Mouse (Mus musculus): ENCODE results near the gene Phyh. TPM values are rescaled to one million over a fixed set of nuclear protein-coding genes. Genes with fewer than 3 reads are reported as not detected.
"Not testable (repeated sequence)": the region's sequence is repeated elsewhere in the genome, so short reads cannot be mapped to it uniquely, and the experiment has no call there.

Gene Phyh
- total RNA-seq, 2 experiments from 2014 or later: 13.2 to 20.5 TPM

- ATAC-seq (replicated peaks; ENCODE audit: low FRiP score, poor library complexity, severe bottlenecking): no peak
Measured at GRCm38 (mm10) chr2:4913949-4914348, 4.9 kb upstream of the Phyh start.

GRCm38 (mm10) chr2:4916037-4916436 is 2.8 kb upstream of the Phyh start:
- no peak for ATAC-seq (replicated peaks; ENCODE audit: low FRiP score, poor library complexity, severe bottlenecking)

- 0 out of 2 replicates have a peak, but pooled peaks have one; percentile 46 for ATAC-seq (replicated peaks; ENCODE audit: low FRiP score, poor library complexity, severe bottlenecking)
Measured at GRCm38 (mm10) chr2:4917326-4918021, 1.3 kb upstream of the Phyh start.

- ATAC-seq (replicated peaks; ENCODE audit: low FRiP score, poor library complexity, severe bottlenecking): no peak
Measured at GRCm38 (mm10) chr2:4921019-4921418, 2.2 kb downstream of the Phyh start.

GRCm38 (mm10) chr2:4922476-4923164 is 3.8 kb downstream of the Phyh start:
- no peak for ATAC-seq (replicated peaks; ENCODE audit: low FRiP score, poor library complexity, severe bottlenecking)

- no peak for ATAC-seq (replicated peaks; ENCODE audit: low FRiP score, poor library complexity, severe bottlenecking)
Measured at GRCm38 (mm10) chr2:4927391-4927790, 8.6 kb downstream of the Phyh start.

- ATAC-seq (replicated peaks; ENCODE audit: low FRiP score, poor library complexity, severe bottlenecking): no peak
Measured at GRCm38 (mm10) chr2:4929230-4929629, 10.4 kb downstream of the Phyh start.

- ATAC-seq (replicated peaks; ENCODE audit: low FRiP score, poor library complexity, severe bottlenecking): no peak
Measured at GRCm38 (mm10) chr2:4934516-4934915, 15.7 kb downstream of the Phyh start.

- ATAC-seq (replicated peaks; ENCODE audit: low FRiP score, poor library complexity, severe bottlenecking): no peak
Measured at GRCm38 (mm10) chr2:4937931-4938330, 19.1 kb downstream of the Phyh start.

- ATAC-seq (replicated peaks; ENCODE audit: low FRiP score, poor library complexity, severe bottlenecking): no peak
Measured at GRCm38 (mm10) chr2:4940861-4941260, 22.0 kb downstream of the Phyh start.

- ATAC-seq (replicated peaks; ENCODE audit: low FRiP score, poor library complexity, severe bottlenecking): not testable (repeated sequence)
Measured at GRCm38 (mm10) chr2:4949691-4950090, 30.9 kb downstream of the Phyh start.

- no peak for ATAC-seq (replicated peaks; ENCODE audit: low FRiP score, poor library complexity, severe bottlenecking)
Measured at GRCm38 (mm10) chr2:4950986-4951385, 32.2 kb downstream of the Phyh start.

GRCm38 (mm10) chr2:4954216-4954760 is 35.5 kb downstream of the Phyh start:
- no peak for ATAC-seq (replicated peaks; ENCODE audit: low FRiP score, poor library complexity, severe bottlenecking)

- no peak for ATAC-seq (replicated peaks; ENCODE audit: low FRiP score, poor library complexity, severe bottlenecking)
Measured at GRCm38 (mm10) chr2:4958039-4958438, 39.2 kb downstream of the Phyh start.

GRCm38 (mm10) chr2:4967806-4968205 is 49.0 kb downstream of the Phyh start:
- no peak for ATAC-seq (replicated peaks; ENCODE audit: low FRiP score, poor library complexity, severe bottlenecking)

- ATAC-seq (replicated peaks; ENCODE audit: low FRiP score, poor library complexity, severe bottlenecking): no peak
Measured at GRCm38 (mm10) chr2:4969083-4969482, 50.3 kb downstream of the Phyh start.

- ATAC-seq (replicated peaks; ENCODE audit: low FRiP score, poor library complexity, severe bottlenecking): no peak
Measured at GRCm38 (mm10) chr2:4975807-4976206, 57.0 kb downstream of the Phyh start, which contains the start of gene Ucma. Gene Ucma (plus strand): TSS chr2:4976122.

GRCm38 (mm10) chr2:4978091-4978490 is 59.3 kb downstream of the Phyh start:
- no peak for ATAC-seq (replicated peaks; ENCODE audit: low FRiP score, poor library complexity, severe bottlenecking)

- ATAC-seq (replicated peaks; ENCODE audit: low FRiP score, poor library complexity, severe bottlenecking): no peak
Measured at GRCm38 (mm10) chr2:4983987-4984386, 65.2 kb downstream of the Phyh start.

GRCm38 (mm10) chr2:4985000-4985399 is 66.2 kb downstream of the Phyh start:
- no peak for ATAC-seq (replicated peaks; ENCODE audit: low FRiP score, poor library complexity, severe bottlenecking)

GRCm38 (mm10) chr2:4986798-4987197 is 68.0 kb downstream of the Phyh start:
- no peak for ATAC-seq (replicated peaks; ENCODE audit: low FRiP score, poor library complexity, severe bottlenecking)
